Mouse (Mus musculus) right cerebral cortex, adult 18-20 months (tissue): ENCODE results near the gene Man1a.

Experiments used
- DNase-seq: peaks from one replicate; pipeline ENCODE4 v3.0.0; 2022; ENCODE audit warnings: mixed read lengths

The Man1a gene

GRCm38 (mm10) chr10:54060587-54060986, 15.8 kb downstream of the Man1a start:
- no peak for DNase-seq

DNA sequence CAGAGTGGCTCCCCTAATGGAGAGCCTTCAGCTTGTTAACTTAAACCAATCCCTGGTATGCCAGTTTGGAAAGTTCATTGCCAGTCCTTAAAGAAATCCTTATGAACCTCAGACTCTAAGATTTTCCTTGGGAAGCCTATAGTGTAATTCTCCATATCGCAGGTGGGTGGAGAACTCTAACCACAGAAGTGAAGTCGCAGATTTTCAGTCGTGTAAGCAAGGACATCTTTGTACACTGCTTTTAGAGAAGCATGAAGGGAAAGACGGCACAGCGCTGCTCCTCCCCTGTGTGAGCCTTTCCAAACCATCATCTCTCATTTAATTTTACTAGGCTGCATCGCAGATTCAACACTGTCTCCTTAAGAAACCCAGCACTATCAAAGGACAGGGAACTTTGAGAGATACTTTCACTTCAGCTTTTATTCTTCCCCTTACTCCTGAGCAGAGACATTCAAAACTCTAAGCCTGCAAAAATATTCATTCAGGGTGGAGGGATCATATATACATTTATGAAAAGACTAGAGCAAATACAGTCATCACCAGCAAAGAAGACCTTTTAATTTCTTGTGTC, 16.6 kb downstream of the Man1a start:
- no peak for DNase-seq

GRCm38 (mm10) chr10:54059092-54059496, 17.3 kb downstream of the Man1a start:
- DNase-seq = no peak

GRCm38 (mm10) chr10:54058657-54059056, 17.8 kb downstream of the Man1a start:
- DNase-seq = no peak

- DNase-seq = no peak
Measured at GRCm38 (mm10) chr10:54054188-54054587, 22.2 kb downstream of the Man1a start.

GRCm38 (mm10) chr10:54047885-54048284, 28.5 kb downstream of the Man1a start:
- DNase-seq = no peak

GRCm38 (mm10) chr10:54043358-54043757, 33.1 kb downstream of the Man1a start:
- no peak for DNase-seq

DNA sequence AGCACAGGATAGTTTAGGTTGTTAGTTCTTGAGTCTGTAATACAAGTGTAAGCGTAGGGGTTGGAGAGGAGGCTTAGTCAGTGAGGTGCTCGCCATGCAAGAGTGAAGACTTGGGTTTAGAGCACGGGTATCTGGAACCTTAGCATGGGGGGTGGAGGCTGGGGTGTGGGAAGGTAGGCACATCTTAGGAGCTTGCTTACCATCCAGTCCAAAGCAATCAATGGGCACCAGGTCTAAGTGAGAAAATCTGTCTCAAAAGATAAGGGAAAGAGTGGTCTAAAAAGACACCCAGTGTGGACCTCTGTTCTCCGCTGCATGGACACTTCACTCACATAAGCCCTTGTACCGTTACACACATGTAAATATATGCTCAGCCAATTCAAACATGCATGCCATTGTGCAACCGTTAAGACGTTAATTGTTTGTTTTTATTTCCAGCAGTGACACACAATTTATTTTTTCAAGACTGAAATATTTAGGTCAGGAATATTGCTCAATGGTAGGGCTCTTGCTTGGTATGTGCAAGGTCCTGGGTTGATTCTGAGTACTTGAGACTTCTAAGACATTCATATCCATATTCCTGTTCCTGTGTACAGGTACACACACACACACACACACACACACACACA, 34.1 kb downstream of the Man1a start:
- DNase-seq = no peak

GRCm38 (mm10) chr10:54040261-54041165, 35.9 kb downstream of the Man1a start:
- DNase-seq = peak; percentile 72

DNA sequence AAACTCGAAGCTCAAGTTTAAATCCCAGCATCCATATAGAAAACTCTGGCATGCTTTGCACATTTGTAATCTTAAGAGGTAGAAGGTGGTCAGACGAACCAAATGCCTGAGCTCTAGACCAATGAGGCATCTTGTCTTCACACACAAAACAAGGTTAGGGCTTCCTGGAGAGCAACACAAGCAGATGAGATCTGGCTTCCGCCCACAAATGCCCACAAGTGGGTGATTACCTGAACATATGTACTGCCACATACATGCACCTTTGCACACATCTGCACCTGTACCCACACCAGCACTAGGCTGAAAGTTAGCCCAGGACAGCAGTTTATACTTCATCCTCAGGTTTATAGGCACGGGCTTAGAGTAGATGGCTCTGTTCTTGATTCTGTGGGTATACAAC, 36.7 kb downstream of the Man1a start:
- no peak for DNase-seq

GRCm38 (mm10) chr10:54038734-54039133, 37.7 kb downstream of the Man1a start:
- no peak for DNase-seq

GRCm38 (mm10) chr10:54038180-54038579, 38.2 kb downstream of the Man1a start:
- no peak for DNase-seq

- DNase-seq = no peak
Measured at GRCm38 (mm10) chr10:54037348-54038010, 38.9 kb downstream of the Man1a start.

DNA sequence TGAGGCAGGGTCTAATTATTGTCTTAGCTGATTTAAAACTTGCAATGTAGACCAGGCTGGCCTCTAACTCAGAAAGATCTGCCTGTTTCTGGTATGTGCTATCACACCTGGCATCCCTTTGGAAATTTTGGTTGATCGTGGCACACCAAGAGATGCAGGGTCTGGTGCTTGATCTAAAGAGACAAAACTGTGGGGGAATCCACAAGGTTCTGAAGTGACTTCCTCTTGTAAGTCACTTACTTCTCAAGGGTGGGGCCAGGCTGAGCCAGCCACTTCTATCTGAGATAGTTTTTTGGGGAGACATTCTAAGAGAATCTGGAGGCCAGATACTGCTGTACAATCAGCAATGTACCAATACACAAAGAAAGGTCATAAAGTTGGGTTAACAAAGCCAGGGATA, 40.8 kb downstream of the Man1a start:
- DNase-seq = no peak

- no peak for DNase-seq
Measured at GRCm38 (mm10) chr10:54034779-54035178, 41.6 kb downstream of the Man1a start.

GRCm38 (mm10) chr10:54032316-54033092, 43.9 kb downstream of the Man1a start:
- no peak for DNase-seq

GRCm38 (mm10) chr10:54028866-54029265, 47.5 kb downstream of the Man1a start:
- DNase-seq = no peak

GRCm38 (mm10) chr10:54026738-54027427, 49.5 kb downstream of the Man1a start:
- no peak for DNase-seq

DNA sequence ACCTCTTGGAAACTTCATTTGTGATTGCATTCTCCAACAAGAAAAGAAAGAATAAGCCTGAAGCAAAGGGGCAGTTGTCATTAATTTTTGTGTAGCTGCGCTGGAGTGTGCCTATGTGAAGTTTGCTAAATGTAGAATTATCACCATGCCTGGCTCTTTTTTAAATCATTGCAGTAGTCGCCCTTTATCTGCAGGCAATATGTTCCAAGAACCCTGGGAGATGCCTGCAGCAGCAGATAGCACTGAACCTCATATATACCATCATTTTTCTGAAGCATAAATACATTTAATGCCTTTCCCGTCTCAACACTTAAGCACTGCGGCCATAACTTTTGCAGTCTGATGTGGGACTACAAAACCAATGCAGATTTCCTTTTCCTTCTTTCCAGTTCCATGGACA, 50.3 kb downstream of the Man1a start:
- no peak for DNase-seq

DNA sequence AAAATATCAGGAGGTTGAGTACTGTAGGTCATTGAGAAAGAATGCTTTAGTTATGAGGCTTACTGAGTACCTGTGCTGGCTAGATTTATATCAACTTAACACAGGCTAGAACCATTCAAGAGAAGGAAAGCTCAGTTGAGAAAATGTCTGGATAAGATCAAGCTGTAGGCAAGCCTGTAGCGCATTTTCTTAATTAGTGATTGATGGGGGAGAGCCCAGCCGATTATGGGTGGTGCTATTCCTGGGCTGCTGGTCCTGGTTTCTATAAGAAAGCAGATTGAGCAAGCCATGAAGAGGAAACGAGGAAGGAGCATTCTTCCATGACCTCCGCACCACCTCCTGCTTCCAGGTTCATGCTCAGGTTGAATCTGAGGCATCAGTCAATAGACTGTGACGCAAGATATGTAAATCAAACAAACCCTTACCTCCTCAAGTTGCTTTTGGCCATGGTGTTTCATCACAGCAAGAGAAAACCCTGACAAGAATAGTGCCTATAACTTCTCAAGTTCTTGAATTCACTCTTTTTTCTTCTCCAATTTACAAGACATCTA, 58.4 kb downstream of the Man1a start:
- DNase-seq = no peak

- no peak for DNase-seq
Measured at GRCm38 (mm10) chr10:54014116-54014758, 62.2 kb downstream of the Man1a start.
